Mouse (Mus musculus) forelimb bud, embryonic 11.5 days (tissue): ENCODE measurements around the gene Trim16.

Source experiments
- DNase-seq: peaks from one replicate; pipeline ENCODE4 v3.0.0-alpha.2; 2012; ENCODE audit warnings: low read depth, low spot score

Trim16 gene

DNA sequence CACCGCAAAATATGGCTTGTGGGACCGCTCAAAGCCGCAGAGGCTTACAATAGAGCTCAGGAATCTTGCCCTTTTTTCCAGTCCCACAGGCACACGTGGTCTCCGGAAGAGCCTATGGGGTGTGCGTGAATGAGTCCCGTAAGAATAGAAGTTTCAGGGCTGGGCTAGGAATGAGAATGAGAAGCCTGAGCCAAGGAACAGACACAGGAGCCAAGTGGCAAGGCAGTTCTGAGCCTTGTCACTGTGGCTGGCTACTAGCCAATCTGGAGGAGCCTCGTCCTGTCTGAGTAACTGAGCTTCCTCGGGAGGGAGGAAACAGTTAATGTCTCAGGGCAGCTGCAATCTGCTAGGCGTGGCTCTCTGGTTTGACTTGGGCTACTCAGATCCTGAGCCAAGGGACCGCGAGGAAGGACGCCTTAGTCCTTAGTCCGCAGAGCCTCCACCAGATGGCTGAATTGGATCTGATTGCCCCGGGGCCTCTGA, at the start of gene Trim16:
TSS of gene Trim16 (plus strand) at position 173 of the 483 bp plus-strand sequence.
- DNase-seq = peak; percentile 42

DNA sequence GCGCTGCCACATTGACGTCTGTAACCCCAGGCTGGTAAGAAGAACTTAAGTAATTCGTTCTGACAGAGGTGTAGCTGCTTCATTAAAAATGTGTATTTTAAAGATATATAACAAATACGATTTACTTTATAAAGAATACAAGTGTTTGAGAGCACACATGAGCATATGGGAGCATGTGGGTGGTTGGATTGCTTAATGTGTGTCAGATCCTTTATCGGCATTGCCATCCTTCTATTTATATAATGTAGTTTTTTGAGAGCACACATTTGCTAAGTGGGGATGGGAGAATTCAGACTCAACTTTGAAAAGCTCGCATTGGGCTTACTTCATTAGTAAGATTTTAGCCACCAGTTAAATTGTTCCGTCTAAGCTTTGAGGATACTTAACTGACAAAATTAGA, 43.5 kb upstream of the Trim16 start:
- DNase-seq = no peak

DNA sequence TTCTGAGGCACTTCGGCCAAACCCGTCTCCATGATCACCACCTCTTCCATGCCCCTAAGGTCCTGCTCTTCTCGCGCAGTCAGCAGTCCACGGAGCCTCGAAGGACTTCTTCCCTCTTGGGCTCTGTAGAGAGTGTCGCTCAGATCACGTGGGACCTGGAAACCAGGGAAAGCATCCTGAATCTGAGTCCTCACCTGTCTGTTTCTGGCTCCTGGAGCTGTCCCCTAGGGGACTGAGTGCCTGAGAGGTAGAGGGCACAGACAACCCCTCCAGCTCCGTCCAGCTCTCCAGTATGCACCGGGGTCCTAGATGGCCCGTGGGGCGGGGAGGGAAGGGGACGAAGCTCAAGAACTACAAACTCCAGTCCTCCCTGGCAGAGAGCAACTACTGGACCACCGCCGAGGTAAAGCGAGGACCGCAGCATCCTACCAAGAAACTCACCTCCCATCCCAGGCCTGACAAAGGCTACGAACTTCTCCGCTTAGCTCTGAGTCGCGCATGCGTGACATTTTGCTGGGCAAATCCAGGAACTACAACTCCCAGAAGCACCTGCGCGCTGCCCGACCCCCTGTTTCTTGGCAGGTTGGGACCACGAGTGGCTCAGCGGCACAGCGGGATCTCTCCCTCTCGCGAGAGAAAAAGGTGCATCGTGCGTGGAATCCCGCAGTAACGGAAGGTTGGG, 31.0 kb upstream of the Trim16 start, which contains the start of gene Zfp286:
TSS of gene Zfp286 (minus strand) at position 528 of the 682 bp plus-strand sequence.
- DNase-seq = peak; percentile 96

DNA sequence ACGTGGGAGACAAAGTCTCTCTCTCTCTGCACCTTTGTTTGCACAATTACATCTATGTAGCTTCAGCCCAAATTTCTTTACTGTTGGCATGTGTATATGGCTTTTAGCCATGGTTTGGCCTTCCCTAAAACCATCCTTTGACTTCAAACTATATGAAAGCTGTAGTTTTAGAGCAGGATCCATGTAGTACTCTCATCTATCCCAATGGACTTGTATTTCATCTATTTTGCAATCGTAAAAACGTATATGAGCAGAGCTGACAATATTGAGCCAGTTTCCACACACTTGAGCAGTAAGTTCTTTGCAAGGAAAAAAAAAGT, 30.5 kb upstream of the Trim16 start:
- no peak for DNase-seq

DNA sequence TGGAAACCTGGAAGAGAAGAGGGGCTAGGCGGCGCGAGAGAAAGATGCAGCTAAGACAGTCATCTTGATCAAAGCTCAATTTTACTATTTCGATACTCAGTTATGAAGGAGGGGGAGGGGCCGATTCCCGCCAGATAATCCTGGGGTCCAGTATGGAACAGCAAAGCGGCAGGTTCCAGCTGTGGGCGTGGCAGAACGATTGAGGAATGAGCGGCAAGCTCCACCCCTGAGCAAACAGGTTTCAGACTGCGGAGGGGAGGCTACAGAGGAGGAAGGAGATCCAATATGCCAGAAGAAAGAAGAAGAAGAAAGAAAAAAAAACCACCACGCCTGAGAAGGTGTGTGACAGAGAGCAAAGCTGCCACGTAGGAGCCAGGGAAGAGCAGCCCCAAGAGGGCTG, 15.9 kb upstream of the Trim16 start:
- DNase-seq = no peak

DNA sequence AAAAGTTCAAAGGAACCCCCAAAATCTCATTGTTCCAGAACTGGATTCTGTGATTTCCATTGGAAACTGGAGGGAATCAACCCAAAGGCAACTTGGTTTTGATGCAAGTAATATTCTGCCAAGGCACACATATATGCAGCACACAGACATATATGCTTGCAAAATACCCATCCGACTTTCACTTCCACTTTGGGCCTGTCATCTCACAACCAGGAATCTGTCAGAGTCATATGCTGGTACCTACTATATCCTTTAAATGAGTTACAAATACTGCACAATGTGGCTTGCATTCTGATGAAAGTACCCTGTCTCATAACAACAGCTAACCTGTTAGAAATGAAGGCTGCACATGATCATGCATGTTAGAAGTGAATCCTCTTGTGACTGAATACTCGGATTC, 12.1 kb upstream of the Trim16 start:
- DNase-seq = no peak

DNA sequence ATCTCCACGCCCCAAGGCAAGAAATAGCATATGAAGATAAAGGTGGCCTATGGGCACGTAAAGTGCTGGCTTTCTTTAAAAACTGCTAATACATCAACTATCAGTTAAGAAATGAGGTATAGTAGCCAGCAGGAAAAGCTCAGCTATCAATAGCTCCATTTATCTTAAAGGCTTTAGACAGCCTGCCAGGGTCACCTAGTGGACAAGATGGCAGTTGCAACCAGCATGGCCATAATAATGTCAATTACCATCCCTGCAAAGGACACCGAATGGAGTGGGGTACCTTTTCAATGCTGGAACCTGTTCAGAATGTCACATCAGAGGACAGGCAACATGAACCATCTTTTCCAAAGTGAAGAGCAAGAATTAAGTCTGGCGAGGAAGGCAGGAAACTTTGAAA, 10.8 kb upstream of the Trim16 start:
- no peak for DNase-seq

DNA sequence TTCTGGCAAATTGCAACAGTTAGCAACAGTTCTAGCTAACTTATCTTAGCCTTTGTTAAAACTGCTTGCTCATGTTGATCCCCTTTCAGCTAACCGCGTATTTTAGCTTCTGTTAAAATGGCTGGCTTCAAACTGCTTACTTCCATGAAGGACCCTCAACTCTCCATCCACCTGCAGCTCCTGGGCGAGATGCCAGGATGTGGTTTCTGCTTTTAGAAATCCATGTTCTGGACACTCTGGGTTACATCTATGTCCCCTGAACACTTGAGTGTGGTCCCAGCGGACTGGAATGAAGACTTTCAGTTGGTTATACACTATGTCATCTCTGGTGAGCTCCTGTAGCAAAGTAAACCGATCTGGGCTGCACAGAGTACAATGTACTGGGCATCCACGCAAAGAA, 7.8 kb upstream of the Trim16 start:
- DNase-seq = no peak

DNA sequence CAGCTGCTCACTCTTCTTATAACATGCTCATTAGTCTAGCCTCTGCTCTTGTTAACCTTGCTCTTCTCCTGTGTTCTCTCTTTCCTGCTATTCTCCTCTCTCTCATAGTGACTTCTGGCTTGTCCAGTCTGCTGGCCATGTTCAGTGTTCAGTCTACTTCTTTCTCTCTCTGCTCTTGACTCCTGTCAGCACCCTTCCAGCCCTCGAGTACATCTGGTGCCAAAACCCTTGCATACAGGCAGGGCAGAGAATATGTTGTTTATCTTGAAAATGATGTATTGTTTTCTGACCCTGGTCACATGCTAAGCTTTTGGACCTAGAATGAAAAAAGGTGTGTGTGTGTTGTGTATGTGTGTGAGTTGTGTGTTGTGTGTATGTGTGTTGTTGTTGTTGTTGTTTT, 6.5 kb upstream of the Trim16 start:
- DNase-seq = no peak

DNA sequence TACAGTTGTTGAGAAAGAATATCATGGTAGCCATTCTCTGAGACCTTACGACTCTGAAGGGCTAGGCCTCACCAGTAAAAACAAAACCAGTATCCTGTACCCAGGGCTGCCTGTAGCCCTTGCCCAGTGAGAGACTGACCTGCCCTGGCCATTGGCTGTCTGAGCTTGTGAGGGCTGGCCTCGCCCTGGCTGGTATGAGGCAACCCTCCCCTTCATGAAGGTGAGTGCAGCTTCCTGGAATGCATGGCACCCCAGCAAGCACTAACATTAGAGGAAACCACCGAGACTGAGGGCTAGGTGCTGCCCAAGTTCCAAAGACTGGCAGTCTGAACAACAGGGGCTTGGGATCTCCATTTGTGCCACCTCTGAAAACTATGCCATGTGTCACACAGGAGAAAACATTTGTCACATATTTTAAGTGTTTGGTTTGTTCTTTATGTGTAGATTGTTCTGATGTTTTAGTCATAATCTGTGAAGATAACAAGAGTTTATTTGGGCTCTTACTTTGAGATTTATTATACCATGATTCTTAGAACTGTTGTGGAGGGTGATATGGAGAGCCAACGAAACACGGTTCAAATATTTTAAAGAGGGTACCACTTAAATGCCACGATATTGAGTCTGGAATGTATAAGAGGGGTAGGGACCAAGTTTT, 5.9 kb upstream of the Trim16 start:
- no peak for DNase-seq

DNA sequence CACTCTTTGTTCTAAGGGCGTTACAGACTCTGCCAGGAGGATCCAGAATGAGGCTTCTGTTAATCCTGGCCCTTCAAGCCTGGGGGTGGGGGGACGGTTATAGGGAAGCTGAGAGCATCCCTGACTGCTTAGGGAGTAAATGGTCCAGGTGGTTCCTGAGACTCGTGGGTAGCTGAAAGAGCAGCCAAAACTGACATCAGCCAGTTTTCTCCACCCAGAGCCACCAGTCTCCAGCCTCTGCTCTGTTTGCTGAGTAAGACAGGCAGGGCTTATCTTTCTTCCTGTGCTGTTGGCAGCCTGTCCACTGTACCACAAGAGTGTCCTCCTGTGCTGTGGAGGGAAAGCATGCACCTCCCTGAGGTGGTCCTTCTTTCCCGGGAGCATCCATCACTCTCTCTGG, 5.4 kb upstream of the Trim16 start:
- DNase-seq = no peak

DNA sequence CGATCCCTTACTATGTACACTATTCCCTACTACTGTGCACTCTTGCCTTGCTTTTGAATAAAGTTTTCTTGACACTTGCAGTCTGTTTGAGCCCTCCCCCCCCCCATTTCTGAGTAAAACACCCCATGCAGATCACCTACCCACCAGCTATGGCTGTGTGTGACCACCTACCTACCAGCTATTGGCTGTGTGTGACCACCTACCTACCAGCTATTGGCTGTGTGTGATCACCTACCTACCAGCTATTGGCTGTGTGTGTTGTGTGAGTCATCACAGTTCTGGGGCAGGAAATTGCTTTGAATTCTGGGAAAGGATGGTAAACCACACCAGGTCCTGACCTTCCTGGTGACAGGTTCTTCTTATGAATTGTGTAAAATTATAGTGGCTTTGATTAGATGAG, 4.6 kb upstream of the Trim16 start:
- DNase-seq = no peak

DNA sequence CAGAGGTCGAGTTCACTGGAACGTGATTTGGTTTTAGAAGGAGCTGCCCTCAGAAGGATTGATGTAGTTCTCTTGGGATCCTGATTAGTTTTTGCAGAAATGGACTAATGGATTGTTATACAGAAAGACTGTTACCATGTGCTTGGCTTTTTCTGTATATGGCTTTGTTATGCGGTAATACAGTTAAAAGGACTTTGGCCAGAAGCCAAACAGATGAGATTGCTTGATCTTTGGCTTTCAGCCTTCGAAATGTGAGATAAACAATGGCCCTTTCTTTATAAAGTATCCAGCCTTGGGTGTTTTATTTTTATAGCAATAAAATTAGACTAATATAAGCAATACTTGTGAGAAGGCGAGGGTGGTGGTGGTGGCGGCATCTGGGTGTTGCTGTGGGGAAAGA, 3.4 kb upstream of the Trim16 start:
- no peak for DNase-seq

DNA sequence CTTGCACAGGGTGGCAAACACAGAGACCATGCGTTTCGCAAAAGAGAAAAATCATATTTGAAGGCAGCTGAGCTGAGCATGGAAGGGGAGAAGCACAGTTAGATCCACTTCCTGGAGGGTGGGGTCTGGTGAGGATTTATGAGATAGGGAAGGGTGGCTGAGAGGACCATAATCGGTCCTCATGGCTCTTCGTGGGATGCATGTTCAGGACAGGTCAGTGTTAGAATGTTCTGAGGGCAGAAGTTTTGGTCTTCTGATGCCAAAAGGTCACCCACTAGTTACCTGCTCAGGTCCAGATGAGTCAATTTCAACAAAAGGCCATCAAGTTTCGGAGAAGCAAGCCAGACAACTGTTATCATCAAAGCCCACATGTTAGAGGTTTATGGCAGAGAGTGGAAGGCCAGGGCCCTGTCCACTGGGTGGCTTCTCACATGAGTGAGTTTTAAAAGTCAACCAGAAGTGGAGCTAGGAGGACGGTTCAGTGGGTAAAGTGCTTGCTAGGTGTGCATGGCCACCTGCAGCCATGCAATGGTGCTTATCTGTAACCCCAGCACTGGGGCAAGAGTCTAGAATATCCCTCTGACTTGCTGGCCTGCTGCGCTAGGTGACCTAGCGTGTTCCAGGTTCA, 858 bp upstream of the Trim16 start:
- no peak for DNase-seq

DNA sequence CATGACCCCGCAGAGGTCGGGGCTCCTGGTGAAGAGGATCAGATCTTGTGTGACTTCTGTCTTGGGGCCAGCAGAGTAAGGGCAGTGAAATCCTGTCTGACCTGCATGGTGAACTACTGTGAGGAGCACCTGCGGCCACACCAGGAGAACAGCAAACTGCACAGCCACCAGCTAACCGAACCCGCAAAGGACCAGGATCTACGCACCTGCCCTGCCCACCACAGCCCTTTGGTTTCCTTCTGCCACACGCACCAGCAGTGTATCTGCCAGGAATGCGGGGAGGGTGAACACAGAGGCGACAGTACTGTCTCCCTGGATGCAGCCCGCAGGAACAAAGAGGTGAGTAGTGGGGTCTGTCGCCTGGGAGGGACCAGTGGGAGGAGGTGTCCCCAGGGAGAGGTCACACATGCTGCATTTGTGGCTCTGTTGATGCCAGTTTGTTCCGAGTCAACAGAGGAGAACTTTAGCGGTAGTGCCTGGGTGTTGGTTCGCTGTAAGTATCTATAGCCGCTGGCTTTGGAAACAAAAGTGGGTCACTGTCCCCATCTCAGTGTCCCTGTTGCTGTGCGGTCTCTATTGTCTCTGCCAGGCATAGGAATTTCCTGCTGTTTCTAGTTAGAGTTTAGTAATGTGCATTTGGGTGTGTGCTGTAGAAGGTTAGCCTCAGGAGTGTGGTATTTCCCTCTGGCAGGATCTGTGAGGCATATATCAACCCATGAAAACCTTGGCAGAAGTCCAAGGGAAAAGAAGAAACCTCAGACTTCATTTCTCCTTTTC, 818 bp downstream of the Trim16 start:
- DNase-seq = peak; percentile 16

DNA sequence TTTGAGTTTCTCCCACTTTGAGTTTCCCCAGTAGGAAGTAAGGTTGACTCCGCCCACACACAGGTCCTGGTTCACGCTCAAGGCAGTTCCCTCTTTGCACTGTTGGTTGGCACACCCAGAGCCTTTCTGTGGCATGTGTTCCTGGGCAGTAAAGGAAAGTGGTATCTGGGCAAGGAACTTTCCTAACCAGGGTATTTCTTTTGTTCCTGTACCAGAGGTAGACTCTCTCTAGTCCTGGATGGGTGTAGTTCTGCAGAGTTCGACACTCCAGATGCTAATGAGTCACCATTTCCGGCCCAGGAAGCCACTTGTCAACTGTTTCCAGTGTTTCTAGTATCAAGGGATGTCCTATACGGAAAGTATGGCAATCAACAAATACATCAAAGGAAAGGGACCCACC, 1.9 kb downstream of the Trim16 start:
- no peak for DNase-seq

DNA sequence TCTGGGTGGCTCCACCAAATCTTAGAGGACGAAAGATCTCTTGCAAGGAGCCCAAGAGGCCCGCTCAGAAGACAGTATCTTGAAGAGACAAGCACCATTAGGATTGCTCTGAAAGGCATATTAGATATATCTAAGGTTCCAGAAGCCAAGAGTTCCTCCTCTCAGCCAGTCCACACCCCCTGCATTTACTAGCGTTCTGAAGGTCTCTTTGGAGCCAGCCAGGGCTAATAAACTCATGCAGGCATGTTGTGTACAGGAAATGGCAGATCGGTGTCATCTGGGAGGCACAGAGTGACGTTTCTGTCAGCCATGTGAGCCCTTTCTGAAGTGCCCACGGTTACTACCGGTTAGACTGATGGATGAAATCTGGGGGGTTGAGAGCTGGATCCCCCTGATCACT, 4.2 kb downstream of the Trim16 start:
- DNase-seq = no peak

DNA sequence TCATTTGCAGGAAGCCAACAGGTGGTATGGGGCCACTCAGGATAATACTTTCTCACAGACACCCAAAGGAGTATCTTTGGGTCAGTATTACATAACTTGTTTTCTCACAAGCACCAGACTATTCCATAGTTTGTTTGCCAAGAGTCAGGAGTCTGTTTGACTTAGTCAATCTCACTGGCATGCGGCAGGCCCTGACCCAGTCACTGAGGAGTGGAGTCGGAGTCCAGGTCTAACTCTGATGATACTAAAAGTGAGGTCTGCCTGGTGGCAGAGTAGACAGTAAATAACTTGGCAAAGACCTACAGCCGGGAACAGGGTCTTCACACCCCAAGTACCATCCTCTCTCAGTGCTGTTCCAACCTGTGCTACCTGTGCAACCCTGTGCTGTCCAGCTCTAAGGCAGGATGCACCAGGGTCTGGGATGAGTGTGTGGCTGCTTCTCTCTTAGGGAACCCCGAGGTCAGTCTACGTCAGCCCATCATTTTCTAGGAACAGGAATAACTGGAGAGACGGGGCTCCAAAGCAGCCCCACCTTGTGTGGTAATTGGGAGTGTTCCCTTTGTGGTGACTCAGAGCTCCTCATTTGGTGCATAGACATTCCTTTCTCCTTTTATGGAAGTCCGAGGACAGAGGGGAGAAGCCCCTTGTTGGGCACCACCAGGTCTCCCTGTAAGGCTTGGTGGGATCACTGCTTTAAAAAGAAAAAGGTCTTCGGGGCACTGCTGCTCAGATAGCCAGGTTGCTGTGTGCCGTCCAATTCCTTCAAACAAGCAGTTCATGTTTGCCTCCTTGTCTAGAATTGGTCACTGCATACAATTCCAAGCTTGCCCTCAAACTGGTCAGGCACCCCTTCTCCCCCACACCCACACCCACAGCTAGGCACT, 5.4 kb downstream of the Trim16 start:
- no peak for DNase-seq

DNA sequence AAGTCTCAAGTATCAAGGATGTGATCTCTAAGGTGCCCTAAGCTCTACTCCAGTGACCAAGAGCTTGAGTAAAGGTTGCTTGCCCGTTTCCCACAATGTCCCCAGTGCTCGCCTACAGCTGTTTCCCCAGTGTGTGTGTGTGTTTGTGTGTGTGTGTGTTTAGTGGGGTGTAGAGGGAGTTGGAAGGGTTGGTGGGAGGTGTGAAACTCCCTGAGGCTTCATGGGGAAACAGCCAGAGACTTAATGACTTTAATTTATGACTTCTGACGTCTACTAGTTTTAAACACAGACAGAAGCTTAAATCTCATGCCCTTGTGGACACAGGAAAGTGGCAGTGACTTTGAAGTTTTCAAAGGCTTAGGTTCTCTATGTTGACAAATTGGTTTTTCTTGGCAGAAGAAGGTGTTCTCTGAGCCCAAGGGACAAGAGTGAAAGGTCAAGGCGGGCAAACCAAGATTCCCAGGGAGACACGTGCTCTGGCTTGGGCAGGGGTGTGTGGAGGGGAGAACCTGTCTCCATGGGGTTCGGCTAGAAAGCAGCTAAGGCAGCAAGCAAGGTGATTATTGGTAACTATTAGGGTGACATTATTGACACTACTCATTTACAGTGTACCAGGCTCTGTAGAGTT, 6.2 kb downstream of the Trim16 start:
- DNase-seq = no peak

DNA sequence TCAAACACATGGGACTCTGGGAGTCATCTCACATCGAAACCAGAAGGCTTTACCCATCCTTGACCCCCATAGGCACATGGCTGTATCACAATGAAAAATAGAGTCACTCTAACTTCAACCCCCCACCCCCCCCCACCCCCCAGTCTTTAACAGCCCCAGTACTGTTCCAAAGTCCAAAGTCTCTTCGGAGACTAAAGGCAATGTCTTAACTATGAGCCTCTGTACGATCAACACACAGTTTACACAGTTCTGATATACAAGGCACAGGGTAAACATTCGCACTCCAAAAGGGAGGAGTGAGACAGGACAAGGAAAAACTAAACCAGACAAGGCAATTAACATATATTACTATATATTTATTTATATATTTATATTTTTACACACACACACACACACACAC, 7.1 kb downstream of the Trim16 start:
- no peak for DNase-seq

DNA sequence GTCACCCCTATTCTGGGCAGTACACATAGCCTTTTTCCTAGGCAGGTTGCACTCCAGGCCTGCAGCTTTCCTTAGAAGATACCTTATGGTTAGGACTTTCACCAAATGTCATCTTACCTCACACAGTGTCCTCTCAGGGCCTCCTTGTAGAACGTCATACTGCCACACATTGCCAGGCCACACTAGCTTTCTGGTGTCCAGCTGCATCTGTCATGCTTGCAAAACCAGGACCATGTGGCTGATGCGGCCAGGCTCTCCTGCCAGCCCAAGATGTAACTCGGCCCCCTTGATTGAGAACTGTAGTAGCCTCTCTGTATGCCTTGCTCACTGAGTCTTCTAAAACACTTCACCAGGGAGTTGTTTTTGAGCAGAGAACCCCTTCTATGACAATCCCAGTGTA, 7.9 kb downstream of the Trim16 start:
- no peak for DNase-seq
